Mouse (Mus musculus): ENCODE data around the gene Slc22a20. TPM values are rescaled to one million over a fixed set of nuclear protein-coding genes. Genes with fewer than 3 reads are reported as not detected.

Gene Slc22a20
- polyA plus RNA-seq, 1 experiment from 2014 or later: not detected

DNA sequence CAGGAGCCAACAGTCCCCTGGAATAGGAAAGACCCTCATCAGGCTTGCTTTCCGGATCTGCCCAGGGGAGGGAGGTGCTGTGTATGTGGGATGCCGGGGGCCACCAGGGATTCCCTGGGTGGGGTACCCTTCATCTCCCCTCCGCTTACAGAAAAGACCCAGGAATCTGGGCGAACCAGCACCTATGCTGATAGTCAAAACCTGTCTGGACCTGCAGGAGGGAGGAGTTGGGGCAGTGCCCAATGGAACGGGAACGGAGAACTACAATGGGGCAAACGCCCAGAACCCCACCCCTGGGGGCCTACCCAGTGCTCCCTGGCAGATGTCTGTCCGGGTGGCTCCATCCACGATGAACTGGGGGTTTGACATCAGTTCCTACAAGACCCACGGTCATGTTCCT lies 27.7 kb upstream of the Slc22a20 start:
- no peaks in the 10 kb centered on the region for H3K27me3 ChIP-seq (replicated peaks)
- peaks cover 9% of the 10 kb centered on the region for H3K4me1 ChIP-seq (replicated peaks)
- ATAC-seq: no peak
- H3K4me3 ChIP-seq (replicated peaks): no peak overlapping the region
- no peak overlapping the region for H3K27ac ChIP-seq
- H3K9ac ChIP-seq: no peak overlapping the region
- WGBS: 90% methylated on average over 10 of the region's 10 CpGs
- H3K36me3 ChIP-seq: no peaks in the 10 kb centered on the region
- no peaks in the 10 kb centered on the region for H3K9me3 ChIP-seq
- no peak overlapping the region for H3K4me2 ChIP-seq (replicated peaks)

DNA sequence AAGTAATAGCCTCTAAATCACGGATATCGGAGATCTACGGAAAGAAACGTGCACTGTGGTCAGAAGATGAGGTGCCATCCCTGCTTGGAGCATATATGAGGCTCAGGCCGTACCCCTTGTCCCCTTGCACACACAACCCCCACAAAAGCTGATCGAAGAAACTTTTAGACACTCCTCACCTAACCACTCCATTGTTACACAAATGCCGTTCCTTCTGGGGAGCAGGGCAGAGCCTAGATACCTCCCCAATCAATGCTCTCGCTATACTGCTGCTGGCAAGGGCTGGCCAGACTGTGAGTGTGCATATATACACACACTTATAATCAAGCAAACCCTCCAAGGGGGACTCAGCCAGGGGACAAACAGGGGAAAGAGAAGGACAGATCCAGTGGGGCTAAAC lies 23.2 kb upstream of the Slc22a20 start:
- Histone ChIP-seq H3K9ac (no peak overlapping the region), H3K27ac (no peak overlapping the region), H3K4me3 (replicated peaks) (no peak overlapping the region), H3K9me3 (no peaks in the 10 kb centered on the region), H3K4me2 (replicated peaks) (no peak overlapping the region), H3K36me3 (no peaks in the 10 kb centered on the region), H3K27me3 (replicated peaks) (no peaks in the 10 kb centered on the region), H3K4me1 (replicated peaks) (no peaks in the 10 kb centered on the region; the same call in 1 of the 2 replicates)
- ATAC-seq: no peak
- WGBS: 86% methylated on average over 8 of the region's 8 CpGs

DNA sequence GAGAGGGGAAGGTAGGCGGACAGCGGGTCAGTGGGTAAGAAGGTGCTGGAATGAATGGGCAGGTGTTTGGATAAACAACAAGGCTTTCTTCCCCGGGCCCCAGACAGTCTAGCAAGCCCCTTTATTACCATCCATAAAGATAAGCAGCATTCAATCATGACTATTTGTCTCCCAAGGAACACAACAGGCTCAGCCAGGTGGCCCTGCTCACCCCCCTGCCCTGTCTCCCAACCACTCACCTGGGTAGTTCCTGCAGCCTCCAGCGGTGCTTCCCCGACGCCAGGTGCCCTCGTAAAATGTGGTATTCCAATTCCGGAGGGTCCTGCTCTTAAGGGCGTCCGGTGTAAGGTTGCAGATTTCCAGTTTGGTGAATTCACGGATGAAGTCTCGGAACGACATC lies 21.1 kb upstream of the Slc22a20 start:
- Histone ChIP-seq H3K9me3 (no peaks in the 10 kb centered on the region), H3K4me3 (replicated peaks) (no peak overlapping the region), H3K9ac (no peak overlapping the region), H3K36me3 (no peaks in the 10 kb centered on the region), H3K27me3 (replicated peaks) (no peaks in the 10 kb centered on the region), H3K27ac (no peak overlapping the region), H3K4me1 (replicated peaks) (no peaks in the 10 kb centered on the region; the same call in 1 of the 2 replicates), H3K4me2 (replicated peaks) (no peak overlapping the region; the same call in 1 of the 2 replicates)
- ATAC-seq: peak; percentile 90
- 51% methylated on average over 13 of the region's 13 CpGs for WGBS

DNA sequence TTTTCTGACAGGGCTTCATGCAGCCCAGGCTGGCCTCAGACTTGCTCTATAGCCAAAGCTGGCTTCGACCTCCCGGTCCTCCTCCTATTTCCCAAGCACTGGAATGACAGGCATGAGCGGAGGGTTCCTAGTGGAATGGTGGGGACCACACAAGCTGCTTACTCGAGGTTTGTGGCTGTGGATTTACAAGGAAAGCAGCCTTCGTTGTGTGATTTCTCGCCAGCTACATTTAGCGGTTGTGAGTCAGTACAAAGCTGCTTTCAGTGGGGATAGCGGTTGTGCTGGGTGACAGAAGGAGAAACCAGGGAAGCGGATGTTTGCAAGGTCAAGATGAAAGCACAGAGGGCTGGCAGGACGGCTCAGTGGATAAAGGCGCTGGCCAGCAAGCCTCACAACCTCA lies 19.6 kb upstream of the Slc22a20 start:
- Histone ChIP-seq H3K9ac (no peak overlapping the region), H3K4me2 (replicated peaks) (no peak overlapping the region), H3K9me3 (no peaks in the 10 kb centered on the region), H3K36me3 (no peaks in the 10 kb centered on the region), H3K27me3 (replicated peaks) (no peaks in the 10 kb centered on the region), H3K4me1 (replicated peaks) (no peaks in the 10 kb centered on the region; the same call in 1 of the 2 replicates), H3K27ac (no peak overlapping the region), H3K4me3 (replicated peaks) (no peak overlapping the region)
- WGBS: 55% methylated on average over 11 of the region's 11 CpGs
- ATAC-seq: no peak

DNA sequence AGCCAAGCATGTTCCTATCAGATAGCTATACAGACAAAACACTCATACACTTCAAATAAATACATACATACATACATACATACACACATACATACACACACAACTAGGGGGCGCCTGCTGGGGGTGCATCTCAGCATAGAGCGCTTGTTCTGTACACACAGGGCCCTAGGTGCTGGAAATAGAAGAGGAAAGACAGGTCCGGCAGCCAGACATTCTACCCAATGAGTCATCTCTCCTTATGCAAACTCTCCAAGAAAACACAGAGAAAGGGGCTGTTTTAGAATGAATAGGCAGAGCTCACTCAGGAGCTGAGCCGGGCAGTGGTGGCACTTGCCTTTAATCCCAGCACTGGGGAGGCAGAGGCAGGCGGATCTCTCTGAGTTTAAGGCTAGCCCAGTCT lies 14.0 kb upstream of the Slc22a20 start:
- Histone ChIP-seq H3K4me1 (replicated peaks) (no peaks in the 10 kb centered on the region), H3K9ac (no peak overlapping the region), H3K27ac (no peak overlapping the region), H3K4me3 (replicated peaks) (no peak overlapping the region), H3K9me3 (no peaks in the 10 kb centered on the region), H3K27me3 (replicated peaks) (no peaks in the 10 kb centered on the region), H3K36me3 (no peaks in the 10 kb centered on the region), H3K4me2 (replicated peaks) (no peak overlapping the region)
- ATAC-seq: no peak
- WGBS: 75% methylated on average over 5 of the region's 5 CpGs

DNA sequence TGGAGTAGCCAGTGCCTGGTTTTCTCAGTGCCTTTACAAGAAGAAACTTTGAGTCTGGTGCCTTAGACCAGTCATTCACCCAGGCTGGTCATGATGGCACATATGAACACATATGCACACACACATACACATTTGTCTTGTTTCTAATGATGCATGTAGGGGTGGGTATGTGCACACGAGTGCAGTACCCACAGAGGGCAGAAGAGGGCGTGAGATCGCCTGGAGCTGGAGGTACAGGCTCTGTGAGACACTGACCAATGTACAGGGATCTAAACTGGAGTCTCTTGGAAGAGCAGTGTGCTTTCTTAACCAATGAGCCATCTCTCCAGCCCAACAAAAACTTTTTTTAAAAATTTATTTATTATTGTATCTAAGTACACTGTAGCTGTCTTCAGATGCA lies 12.2 kb upstream of the Slc22a20 start:
- Histone ChIP-seq H3K27me3 (replicated peaks) (no peaks in the 10 kb centered on the region), H3K4me1 (replicated peaks) (no peaks in the 10 kb centered on the region), H3K9me3 (no peaks in the 10 kb centered on the region), H3K27ac (no peak overlapping the region), H3K36me3 (no peaks in the 10 kb centered on the region), H3K9ac (no peak overlapping the region), H3K4me2 (replicated peaks) (no peak overlapping the region), H3K4me3 (replicated peaks) (no peak overlapping the region)
- 85% methylated on average over 3 of the region's 3 CpGs for WGBS
- no peak for ATAC-seq

DNA sequence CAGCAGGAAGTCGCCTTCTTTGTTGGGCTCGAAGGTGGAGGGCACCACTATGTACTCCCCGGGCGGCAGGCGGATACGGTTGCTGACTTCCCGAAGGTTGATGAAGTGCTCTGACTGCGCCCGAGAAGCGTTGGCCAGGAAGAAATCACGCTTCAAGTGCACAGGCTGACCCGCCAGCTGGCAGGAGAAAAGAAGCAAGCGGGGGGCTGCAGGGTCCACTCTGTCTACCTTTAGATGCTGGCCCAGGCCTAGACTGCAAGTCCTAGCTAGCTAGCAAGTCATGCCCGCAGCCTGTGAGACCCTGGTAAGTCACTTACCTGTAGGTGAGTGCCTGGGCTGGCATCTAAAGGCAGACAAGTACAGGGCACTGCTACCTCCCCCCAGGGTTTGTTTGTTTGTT lies 8.8 kb upstream of the Slc22a20 start:
- H3K9me3 ChIP-seq: no peaks in the 10 kb centered on the region
- no peaks in the 10 kb centered on the region for H3K36me3 ChIP-seq
- ATAC-seq: no peak
- H3K4me3 ChIP-seq (replicated peaks): no peak overlapping the region
- no peak overlapping the region for H3K4me2 ChIP-seq (replicated peaks)
- H3K27me3 ChIP-seq (replicated peaks): no peaks in the 10 kb centered on the region
- H3K27ac ChIP-seq: no peak overlapping the region
- H3K4me1 ChIP-seq (replicated peaks): peaks cover 11% of the 10 kb centered on the region
- whole genome bisulfite sequencing: 85% methylated on average over 14 of the region's 14 CpGs
- H3K9ac ChIP-seq: no peak overlapping the region

DNA sequence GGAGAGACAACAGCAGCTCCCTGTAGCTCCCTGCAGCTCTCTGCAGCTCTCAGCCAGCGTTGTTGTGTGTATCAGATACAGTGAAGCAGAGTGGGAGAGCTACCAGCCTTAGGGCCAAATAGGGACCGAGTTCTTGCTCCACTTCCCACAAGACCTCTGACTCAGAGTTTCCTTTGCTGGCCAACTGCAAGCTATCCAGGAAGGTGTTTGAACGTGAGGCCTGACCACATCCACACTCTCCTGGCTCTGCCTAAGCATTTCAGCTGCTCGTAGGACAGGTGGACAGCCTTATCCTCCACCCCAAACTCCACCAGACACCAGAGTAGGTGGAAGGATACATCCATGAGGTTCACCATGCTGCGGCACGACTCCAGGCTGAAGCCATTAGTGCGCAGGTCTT lies 6.1 kb upstream of the Slc22a20 start:
- Histone ChIP-seq H3K9me3 (no peaks in the 10 kb centered on the region), H3K4me2 (replicated peaks) (no peak overlapping the region), H3K27ac (no peak overlapping the region), H3K4me3 (replicated peaks) (no peak overlapping the region), H3K9ac (no peak overlapping the region), H3K27me3 (replicated peaks) (no peaks in the 10 kb centered on the region), H3K36me3 (no peaks in the 10 kb centered on the region), H3K4me1 (replicated peaks) (peaks cover 23% of the 10 kb centered on the region)
- no peak for ATAC-seq
- WGBS: 80% methylated on average over 7 of the region's 7 CpGs

DNA sequence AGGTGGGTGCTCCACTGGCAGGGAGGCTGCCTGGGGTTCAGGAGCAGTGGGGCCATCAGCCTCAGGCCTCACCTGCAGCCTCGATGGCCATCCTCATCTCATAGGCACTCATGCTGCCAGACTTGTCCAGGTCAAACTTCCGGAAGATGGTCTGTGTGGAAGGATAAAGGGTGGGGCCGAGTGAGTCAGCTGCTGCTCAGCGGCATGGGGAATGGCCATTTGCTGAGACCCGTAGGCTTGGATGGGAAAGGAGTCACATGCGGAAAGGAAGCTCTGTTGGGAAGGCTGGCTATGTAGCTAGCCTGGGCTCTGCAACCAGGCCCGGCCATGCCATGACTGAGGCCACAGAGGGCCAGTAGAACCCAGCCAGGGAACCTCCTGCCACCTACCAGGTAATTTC lies 5.5 kb upstream of the Slc22a20 start:
- Histone ChIP-seq H3K9ac (no peak overlapping the region), H3K9me3 (no peaks in the 10 kb centered on the region), H3K36me3 (no peaks in the 10 kb centered on the region), H3K4me2 (replicated peaks) (no peak overlapping the region), H3K27me3 (replicated peaks) (no peaks in the 10 kb centered on the region), H3K27ac (no peak overlapping the region), H3K4me1 (replicated peaks) (peaks cover 23% of the 10 kb centered on the region), H3K4me3 (replicated peaks) (no peak overlapping the region)
- WGBS: 81% methylated on average over 7 of the region's 7 CpGs
- ATAC-seq: no peak

DNA sequence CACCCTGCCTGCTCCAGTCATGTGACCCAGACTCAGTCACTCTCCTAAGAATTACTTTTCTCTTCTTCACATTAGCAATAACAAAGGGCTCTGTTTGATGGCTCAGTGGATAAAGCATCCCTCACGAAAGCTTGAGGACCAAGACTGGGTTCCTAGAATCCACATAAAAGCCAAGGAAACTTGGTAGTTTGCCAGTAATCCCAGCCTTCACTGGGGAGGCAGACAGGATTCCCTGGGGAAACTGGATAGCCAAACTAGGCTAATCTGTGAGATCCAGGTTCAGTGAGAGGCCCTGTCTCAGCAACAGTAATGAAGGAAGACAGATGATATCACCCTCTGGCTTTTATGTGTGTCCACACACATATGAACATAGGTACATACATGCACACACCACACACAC lies 5.0 kb upstream of the Slc22a20 start:
- ATAC-seq: no peak
- Histone ChIP-seq H3K4me3 (replicated peaks) (no peak overlapping the region), H3K27ac (no peak overlapping the region), H3K4me1 (replicated peaks) (peaks cover 23% of the 10 kb centered on the region), H3K36me3 (no peaks in the 10 kb centered on the region), H3K9me3 (no peaks in the 10 kb centered on the region), H3K9ac (no peak overlapping the region), H3K27me3 (replicated peaks) (no peaks in the 10 kb centered on the region), H3K4me2 (replicated peaks) (no peak overlapping the region)
- WGBS: 82% methylated on average over 1 of the region's 1 CpGs

DNA sequence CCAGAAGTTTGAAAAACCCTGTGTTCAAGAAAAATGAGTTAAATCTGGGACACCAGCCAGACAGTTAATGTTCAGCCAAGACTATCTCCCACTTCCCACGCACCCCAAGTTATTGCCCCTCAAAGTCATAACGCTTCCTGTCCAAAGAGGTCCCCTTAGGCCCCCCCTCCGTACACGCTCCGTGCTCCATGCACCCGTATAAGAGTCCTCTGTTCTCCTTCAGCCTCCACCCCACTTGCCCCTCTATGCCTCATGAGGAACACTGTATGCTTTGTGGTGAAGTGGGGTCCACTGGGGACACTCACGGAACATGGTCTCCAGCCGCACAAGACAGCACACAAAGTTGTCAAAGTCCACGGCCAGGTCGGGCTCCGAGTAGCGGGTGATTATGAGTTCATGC lies 4.1 kb upstream of the Slc22a20 start:
- Histone ChIP-seq H3K4me3 (replicated peaks) (no peak overlapping the region), H3K27me3 (replicated peaks) (no peaks in the 10 kb centered on the region), H3K36me3 (no peaks in the 10 kb centered on the region), H3K9me3 (no peaks in the 10 kb centered on the region), H3K9ac (no peak overlapping the region), H3K4me1 (replicated peaks) (peaks cover 23% of the 10 kb centered on the region), H3K27ac (0 out of 2 replicates have a peak overlapping the region, but pooled peaks have one; percentile 54), H3K4me2 (replicated peaks) (no peak overlapping the region)
- ATAC-seq: peak; percentile 57
- WGBS: 73% methylated on average over 12 of the region's 12 CpGs

DNA sequence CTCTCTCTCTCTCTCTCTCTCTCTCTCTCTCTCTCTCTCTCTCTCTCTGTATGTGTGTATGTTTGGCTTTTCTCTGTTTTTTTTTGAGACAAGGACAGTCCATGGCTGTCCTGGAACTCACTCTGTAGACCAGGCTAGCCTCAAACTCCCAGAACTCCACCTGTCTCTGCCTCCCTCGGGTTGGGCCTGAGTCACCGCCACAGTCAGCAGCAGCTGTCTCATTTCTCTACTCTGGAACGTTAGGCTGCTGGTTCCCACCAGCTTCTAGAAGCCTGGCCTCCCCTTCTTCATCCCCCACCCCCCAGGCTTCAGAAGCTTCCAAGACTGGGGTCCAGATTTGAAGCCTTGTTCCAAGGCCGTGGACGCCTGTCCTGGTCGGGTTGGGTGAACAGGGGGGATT lies 3.6 kb upstream of the Slc22a20 start:
- Histone ChIP-seq H3K4me3 (replicated peaks) (no peak overlapping the region), H3K9me3 (no peaks in the 10 kb centered on the region), H3K9ac (no peak overlapping the region), H3K27me3 (replicated peaks) (no peaks in the 10 kb centered on the region), H3K36me3 (no peaks in the 10 kb centered on the region), H3K4me2 (replicated peaks) (peak overlapping the region; percentile 46; the same call in 1 of the 2 replicates), H3K27ac (peak overlapping the region; percentile 54), H3K4me1 (replicated peaks) (peaks cover 23% of the 10 kb centered on the region)
- 38% methylated on average over 6 of the region's 6 CpGs for WGBS
- ATAC-seq: 0 out of 2 replicates have a peak, but pooled peaks have one; percentile 3

DNA sequence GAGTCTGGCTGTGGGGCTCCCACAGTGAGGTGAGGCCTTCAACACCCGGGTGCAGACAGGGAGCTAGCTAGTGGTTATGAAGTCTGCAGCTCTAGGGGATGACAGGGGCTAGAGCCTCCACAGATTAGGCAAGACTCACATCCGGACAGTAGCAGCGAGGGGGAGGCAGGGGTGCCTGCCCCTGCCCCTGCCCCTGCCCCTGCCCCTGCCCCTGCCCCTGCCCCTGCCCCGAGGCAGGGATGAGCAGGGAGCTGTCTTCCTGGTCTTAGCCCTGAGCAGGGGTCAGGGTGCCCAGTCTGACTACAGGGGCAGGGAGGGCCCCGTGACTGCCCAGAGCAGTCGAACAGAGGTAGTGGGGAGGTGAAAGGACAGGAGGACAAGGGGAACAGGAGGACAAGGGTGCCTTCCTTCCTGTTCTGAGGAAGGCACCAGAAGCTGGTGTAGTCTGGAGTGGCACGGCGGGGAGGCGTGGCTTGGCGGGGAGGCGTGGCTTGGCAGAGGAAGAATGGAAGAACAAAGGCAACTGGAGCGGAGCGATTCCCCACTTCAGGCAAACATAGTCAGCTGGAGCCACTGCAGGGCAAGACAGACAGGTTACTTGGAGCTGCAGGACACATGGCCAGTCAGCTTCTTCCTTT lies 3.0 kb upstream of the Slc22a20 start:
- ATAC-seq: peak; percentile 77
- Histone ChIP-seq H3K4me2 (replicated peaks) (peak overlapping the region; percentile 46), H3K4me3 (replicated peaks) (0 out of 2 replicates have a peak overlapping the region, but pooled peaks have one; percentile 0), H3K9me3 (no peaks in the 10 kb centered on the region), H3K36me3 (no peaks in the 10 kb centered on the region), H3K27ac (peak overlapping the region; percentile 54; the same call in 1 of the 2 replicates), H3K9ac (0 out of 2 replicates have a peak overlapping the region, but pooled peaks have one; percentile 34), H3K4me1 (replicated peaks) (peaks cover 23% of the 10 kb centered on the region), H3K27me3 (replicated peaks) (no peaks in the 10 kb centered on the region)
- WGBS: 6% methylated on average over 13 of the region's 13 CpGs
